Mouse (Mus musculus) CH12.LX (cell line): ENCODE measurements at regions not wholly inside any gene's neighbourhood (a gene's known extent, or its start where the extent isn't known, plus 50 kb on each side); places are given as distances from the start of the nearest gene placed in this dataset.

Source experiments
- DNase-seq: peaks from one replicate; pipeline ENCODE4 v3.0.0-alpha.2; 2013; ENCODE audit errors: extremely low read depth
- H3K27ac ChIP-seq: 2 replicates; pipeline ENCODE4 v1.5.1; 2012; ENCODE audit warnings: low read depth, mild to moderate bottlenecking, control low read depth, moderate library complexity; ENCODE audit not compliant: insufficient read depth
- H3K27me3 ChIP-seq: replicated peaks from 2 replicates; pipeline ENCODE3; 2012; ENCODE audit warnings: inconsistent platforms
- H3K36me3 ChIP-seq, 2 experiments: replicated peaks in 1 of 2; 2 replicates each; pipeline versions ENCODE3 to v1.6.1; 2012; ENCODE audit warnings: inconsistent platforms in 1 of 2, low read length in 1 of 2, mild to moderate bottlenecking in 1 of 2, mixed read lengths in 1 of 2, moderate library complexity in 1 of 2; ENCODE audit not compliant: control insufficient read depth in 1 of 2, insufficient read depth in 1 of 2
- H3K4me1 ChIP-seq, 2 experiments: 2 replicates each; pipeline ENCODE4 v1.6.1; 2012; ENCODE audit warnings: inconsistent platforms in 1 of 2, moderate library complexity in 1 of 2; ENCODE audit not compliant: insufficient read depth in 2 of 2, control insufficient read depth in 1 of 2
- H3K4me2 ChIP-seq: 2 replicates; pipeline ENCODE4 v1.6.1; 2012; ENCODE audit warnings: low read depth, mild to moderate bottlenecking, control low read depth; ENCODE audit not compliant: poor library complexity, insufficient read depth, severe bottlenecking
- H3K4me3 ChIP-seq, 3 experiments: fragments of 150-350 bp in 1 of 3; sonication (generic) in 1 of 3; replicated peaks in 1 of 3; 2 replicates each; pipeline versions ENCODE3 to v1.5.1; 2011 to 2012; ENCODE audit warnings: low read depth in 2 of 3, low read length in 2 of 3, mild to moderate bottlenecking in 2 of 3, moderate library complexity in 2 of 3, control low read depth in 1 of 3, improper control_type of control experiment in 1 of 3, inconsistent platforms in 1 of 3, mixed read lengths in 1 of 3; ENCODE audit not compliant: poor library complexity in 1 of 3
- H3K79me2 ChIP-seq: replicated peaks from 2 replicates; pipeline ENCODE4 v1.6.1; 2012; ENCODE audit warnings: mild to moderate bottlenecking, moderate library complexity; ENCODE audit not compliant: control insufficient read depth, poor library complexity, insufficient read depth, severe bottlenecking; ENCODE audit errors: extremely low read depth
- H3K9ac ChIP-seq: 2 replicates; pipeline ENCODE4 v1.6.1; 2012; ENCODE audit warnings: low read depth, mild to moderate bottlenecking, control low read depth, moderate library complexity; ENCODE audit not compliant: insufficient read depth
- H3K9me3 ChIP-seq: replicated peaks from 2 replicates; pipeline ENCODE3; 2012; ENCODE audit warnings: low read length, inconsistent platforms, mixed read lengths
- CHD1 ChIP-seq: IDR thresholded peaks from 2 replicates; pipeline ENCODE4 v1.6.1; 2012; ENCODE audit warnings: low read depth, low read length, improper control_type of control experiment, inconsistent platforms
- E2F4 ChIP-seq: IDR thresholded peaks from 2 replicates; pipeline ENCODE4 v1.6.1; 2011; ENCODE audit warnings: low read depth, low read length, improper control_type of control experiment; ENCODE audit not compliant: insufficient replicate concordance
- ETS1 ChIP-seq: conservative IDR thresholded peaks from 2 replicates; pipeline ENCODE4 v1.6.1; 2012; ENCODE audit warnings: low read depth, mild to moderate bottlenecking, inconsistent platforms, low read length, improper control_type of control experiment, moderate library complexity
- JUN ChIP-seq: IDR thresholded peaks from 2 replicates; pipeline ENCODE4 v1.6.1; 2011; ENCODE audit warnings: low read depth, mild to moderate bottlenecking, low read length, improper control_type of control experiment, moderate library complexity; ENCODE audit not compliant: insufficient read depth
- JUND ChIP-seq: conservative IDR thresholded peaks from 2 replicates; pipeline ENCODE4 v1.6.1; 2011; ENCODE audit warnings: low read depth, low read length, improper control_type of control experiment
- KAT2A ChIP-seq: IDR thresholded peaks from 2 replicates; pipeline ENCODE4 v1.6.1; 2012; ENCODE audit warnings: low read length, improper control_type of control experiment, inconsistent platforms; ENCODE audit not compliant: insufficient replicate concordance
- MAFK ChIP-seq: IDR thresholded peaks from 2 replicates; pipeline ENCODE4 v1.6.1; 2011; ENCODE audit warnings: low read length, improper control_type of control experiment; ENCODE audit not compliant: insufficient replicate concordance
- MAX ChIP-seq: IDR thresholded peaks from 2 replicates; pipeline ENCODE4 v1.6.1; 2011; ENCODE audit warnings: low read length, improper control_type of control experiment
- MAZ ChIP-seq: IDR thresholded peaks from 2 replicates; pipeline ENCODE4 v1.6.1; 2012; ENCODE audit warnings: low read depth, mild to moderate bottlenecking, inconsistent platforms, low read length, improper control_type of control experiment, moderate library complexity
- MYC ChIP-seq: IDR thresholded peaks from 2 replicates; pipeline ENCODE4 v1.6.1; 2011; ENCODE audit warnings: low read depth, mild to moderate bottlenecking, improper control_type of control experiment, low read length
- PAX5 ChIP-seq: IDR thresholded peaks from 2 replicates; pipeline ENCODE4 v1.6.1; 2012; ENCODE audit warnings: low read length, inconsistent platforms, mixed read lengths
- RCOR1 ChIP-seq: conservative IDR thresholded peaks from 2 replicates; pipeline ENCODE4 v1.6.1; 2012; ENCODE audit warnings: low read depth, mild to moderate bottlenecking, inconsistent platforms, low read length, improper control_type of control experiment
- SIN3A ChIP-seq: IDR thresholded peaks from 2 replicates; pipeline ENCODE4 v1.6.1; 2012; ENCODE audit warnings: low read length, improper control_type of control experiment, inconsistent platforms
- SMC3 ChIP-seq: IDR thresholded peaks from 2 replicates; pipeline ENCODE4 v1.6.1; 2011; ENCODE audit warnings: low read depth, low read length, improper control_type of control experiment
- TBP ChIP-seq: conservative IDR thresholded peaks from 2 replicates; pipeline ENCODE4 v1.6.1; 2011; ENCODE audit warnings: low read depth, low read length, improper control_type of control experiment
- TCF12 ChIP-seq: IDR thresholded peaks from 2 replicates; pipeline ENCODE4 v1.6.1; 2014; ENCODE audit warnings: low read depth, mild to moderate bottlenecking, inconsistent platforms, low read length, improper control_type of control experiment
- UBTF ChIP-seq: IDR thresholded peaks from 2 replicates; pipeline ENCODE4 v1.6.1; 2012; ENCODE audit warnings: low read depth, mild to moderate bottlenecking, inconsistent platforms, low read length, improper control_type of control experiment, moderate library complexity
- USF1 ChIP-seq: IDR thresholded peaks from 2 replicates; pipeline ENCODE4 v1.6.1; 2014; ENCODE audit warnings: low read depth, mild to moderate bottlenecking, inconsistent platforms, low read length, improper control_type of control experiment
- USF2 ChIP-seq: conservative IDR thresholded peaks from 2 replicates; pipeline ENCODE4 v1.6.1; 2011; ENCODE audit warnings: low read depth, low read length, improper control_type of control experiment
- ZKSCAN1 ChIP-seq: IDR thresholded peaks from 2 replicates; pipeline ENCODE4 v1.6.1; 2012; ENCODE audit warnings: low read depth, inconsistent platforms, low read length, improper control_type of control experiment, borderline replicate concordance
- dilution Hi-C: fragments of 300-500 bp; cut with MboI; formaldehyde crosslinking; loops from 2 replicates; pipeline ENCODE4 v1.14.3; 2020; ENCODE audit warnings: low sequenced_read_pairs; ENCODE audit not compliant: extremely low pct_unique_long_range_greater_than_20kb, extremely low pct_ligation_motif_present
- in situ Hi-C: fragments of 300-500 bp; cut with MboI; formaldehyde crosslinking; loops from 3 replicates; pipeline ENCODE4 v1.14.3; 2019; ENCODE audit warnings: low sequenced_read_pairs, low pct_ligation_motif_present, low pct_unique_long_range_greater_than_20kb, mixed read lengths

GRCm38 (mm10) chr9:41575826-41576225, 414.3 kb upstream of the Ubash3b start:
- Histone ChIP-seq H3K9me3 (no peaks in the 10 kb centered on the region), H3K4me1 (peaks cover 0 to 12% of the 10 kb centered on the region in 2 experiments; a peak in 2 of 4 replicates), H3K27me3 (no peaks in the 10 kb centered on the region), H3K79me2 (no peaks in the 10 kb centered on the region), H3K36me3 (no peaks in the 10 kb centered on the region), H3K4me2 (no peak overlapping the region), H3K27ac (no peak overlapping the region), H3K4me3 (no peak overlapping the region), H3K9ac (no peak overlapping the region)
- TF ChIP-seq ETS1, result no peak
- no peak for TF ChIP-seq RCOR1
- no peak for TF ChIP-seq TBP
- TF ChIP-seq ZKSCAN1, result no peak
- TF ChIP-seq MAX, result no peak
- TF ChIP-seq KAT2A, result no peak
- TF ChIP-seq JUN, result no peak
- TF ChIP-seq CHD1, result no peak
- no peak for TF ChIP-seq USF1
- DNase-seq, result no peak
- in situ Hi-C loops, result no loop called here
- dilution Hi-C loops, result no loop called here

GRCm38 (mm10) chr9:41570262-41570661, 408.8 kb upstream of the Ubash3b start:
- Histone ChIP-seq H3K4me3 (no peak overlapping the region), H3K4me2 (no peak overlapping the region), H3K79me2 (no peaks in the 10 kb centered on the region), H3K9me3 (no peaks in the 10 kb centered on the region), H3K4me1 (0 out of 4 replicates have a peak, but pooled peaks cover 0 to 3% of the 10 kb centered on the region in 2 experiments), H3K27me3 (no peaks in the 10 kb centered on the region), H3K9ac (no peak overlapping the region), H3K36me3 (no peaks in the 10 kb centered on the region), H3K27ac (no peak overlapping the region)
- TF ChIP-seq MAFK (peak; percentile 83; the same call in 1 of the 2 replicates), RCOR1 (no peak)
- in situ Hi-C loops, result no loop called here
- DNase-seq, result no peak
- dilution Hi-C loops, result no loop called here

GRCm38 (mm10) chr9:41566496-41566895, 405.0 kb upstream of the Ubash3b start:
- Histone ChIP-seq H3K36me3 (no peaks in the 10 kb centered on the region), H3K4me3 (no peak overlapping the region), H3K27ac (no peak overlapping the region), H3K4me2 (no peak overlapping the region), H3K9me3 (no peaks in the 10 kb centered on the region), H3K9ac (no peak overlapping the region), H3K79me2 (no peaks in the 10 kb centered on the region), H3K27me3 (no peaks in the 10 kb centered on the region), H3K4me1 (0 out of 4 replicates have a peak, but pooled peaks cover 0 to 3% of the 10 kb centered on the region in 2 experiments)
- dilution Hi-C loops, result no loop called here
- DNase-seq, result no peak
- in situ Hi-C loops, result no loop called here
- no peak for TF ChIP-seq SMC3
- TF ChIP-seq MAZ, result no peak
- TF ChIP-seq SIN3A, result no peak
- no peak for TF ChIP-seq USF2
- no peak for TF ChIP-seq PAX5
- no peak for TF ChIP-seq RCOR1
- TF ChIP-seq JUND, result no peak
- TF ChIP-seq ETS1, result no peak
- no peak for TF ChIP-seq UBTF
- no peak for TF ChIP-seq MAX
- no peak for TF ChIP-seq TCF12
- TF ChIP-seq E2F4, result no peak
- TF ChIP-seq MYC, result no peak
- TF ChIP-seq, all 38 proteins: peak for 0
